Mouse (Mus musculus): ENCODE measurements around the gene Cdh7. TPM values are rescaled to one million over a fixed set of nuclear protein-coding genes. Genes with fewer than 3 reads are reported as not detected.

Gene Cdh7
- polyA plus RNA-seq (2015; fragmentation: Nextera tagmentation; extraction: Ambion mirVana), result not detected in 2 replicates

GRCm38 (mm10) chr1:109982064-109982808 lies at the start of gene Cdh7:
Gene Cdh7 (plus strand): TSS chr1:109982431.

Measured in adrenal gland, postnatal 0 days (tissue).